Mouse (Mus musculus): ENCODE data around the gene Hist1h3e. TPM values are rescaled to one million over a fixed set of nuclear protein-coding genes. Genes with fewer than 3 reads are reported as not detected.
"Not testable (repeated sequence)": the region's sequence is repeated elsewhere in the genome, so short reads cannot be mapped to it uniquely, and the experiment has no call there.

Hist1h3e gene
- polyA plus RNA-seq, 1 experiment from 2014 or later: 9.7 TPM

DNA sequence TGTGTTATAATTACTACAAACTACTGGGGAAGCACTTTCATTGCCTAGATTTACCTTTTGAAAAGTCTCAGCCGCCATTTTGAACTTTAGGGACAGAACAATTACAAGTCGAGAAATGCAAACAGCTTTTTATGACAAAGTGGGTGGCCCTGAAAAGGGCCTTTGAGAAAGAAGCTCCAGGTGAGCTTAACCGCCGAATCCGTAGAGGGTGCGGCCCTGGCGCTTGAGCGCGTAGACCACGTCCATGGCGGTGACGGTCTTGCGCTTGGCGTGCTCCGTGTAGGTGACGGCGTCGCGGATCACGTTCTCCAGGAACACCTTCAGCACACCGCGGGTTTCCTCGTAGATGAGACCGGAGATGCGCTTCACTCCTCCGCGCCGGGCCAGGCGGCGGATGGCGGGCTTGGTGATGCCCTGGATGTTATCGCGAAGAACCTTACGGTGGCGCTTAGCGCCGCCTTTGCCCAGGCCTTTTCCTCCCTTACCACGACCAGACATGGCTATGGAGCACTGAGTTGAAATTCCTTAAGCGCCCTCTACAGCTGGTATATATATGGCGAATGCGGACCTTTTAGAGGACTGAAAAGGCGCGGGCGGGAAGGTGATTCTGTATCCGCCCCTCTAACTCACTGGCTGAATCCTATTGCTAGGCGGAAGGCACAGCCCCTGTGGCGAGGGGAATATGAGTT, 10.9 kb downstream of the Hist1h3e start, which contains the start of gene Hist1h4f:
Gene Hist1h4f, minus strand, starts transcription at position 503 of the 689 bp plus-strand sequence.
- under 1% methylated on average over 42 of the region's 47 CpGs for whole genome bisulfite sequencing
- not testable (repeated sequence) for H3K27me3 ChIP-seq (replicated peaks; ENCODE audit: control insufficient read depth, insufficient read depth, low read length); H3K36me3 ChIP-seq (ENCODE audit: control insufficient read depth, insufficient read depth, low read length); H3K9me3 ChIP-seq (ENCODE audit: control insufficient read depth, low read length)
- H3K4me3 ChIP-seq (ENCODE audit: low read depth, low read length): peak within 1 kb of the TSS; percentile 42
- H3K9ac ChIP-seq (ENCODE audit: low read length): peak within 1 kb of the TSS; percentile 71
- peaks cover 12% of the 10 kb centered on the region for H3K4me1 ChIP-seq (replicated peaks; ENCODE audit: control insufficient read depth, insufficient read depth, low read length)
- DNase-seq (ENCODE audit: low spot score): peak; percentile 99
- ATAC-seq (replicated peaks; ENCODE audit: low FRiP score, low TSS enrichment, low read depth): peak; percentile 83
- H3K27ac ChIP-seq (ENCODE audit: low read depth): peak within 1 kb of the TSS; percentile 94
- H3K4me2 ChIP-seq (ENCODE audit: low read length): peak within 1 kb of the TSS; percentile 72

DNA sequence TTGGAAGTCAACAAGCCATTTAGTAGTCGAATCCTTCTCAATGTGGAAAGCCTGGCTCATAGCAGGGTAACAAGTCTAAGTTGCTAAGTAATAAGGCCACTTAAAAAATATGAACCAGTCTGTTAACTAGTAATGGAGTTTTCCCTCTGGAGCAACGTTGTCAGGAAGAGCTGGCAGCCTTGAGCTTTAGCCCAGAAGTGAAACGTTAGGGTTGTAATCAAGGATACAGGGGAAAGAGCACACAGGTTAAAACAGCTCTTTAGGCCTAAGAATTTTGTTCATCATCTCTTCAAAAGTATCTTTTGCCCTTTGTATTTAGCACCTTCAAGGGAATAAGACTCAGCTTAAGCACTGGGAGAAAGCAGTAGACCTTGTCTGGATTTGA, 11.4 kb downstream of the Hist1h3e start:
- no peak for ATAC-seq (replicated peaks; ENCODE audit: low FRiP score, low TSS enrichment, low read depth)
- peak overlapping the region; percentile 94 for H3K27ac ChIP-seq (ENCODE audit: low read depth)
- H3K9me3 ChIP-seq (ENCODE audit: control insufficient read depth, low read length): no peaks in the 10 kb centered on the region
- no peaks in the 10 kb centered on the region for H3K36me3 ChIP-seq (ENCODE audit: control insufficient read depth, insufficient read depth, low read length)
- H3K4me3 ChIP-seq (ENCODE audit: low read depth, low read length): peak overlapping the region; percentile 42
- 6% methylated on average over 3 of the region's 3 CpGs for WGBS
- no peak for DNase-seq (ENCODE audit: low spot score)
- H3K4me1 ChIP-seq (replicated peaks; ENCODE audit: control insufficient read depth, insufficient read depth, low read length): peaks cover 12% of the 10 kb centered on the region
- no peaks in the 10 kb centered on the region for H3K27me3 ChIP-seq (replicated peaks; ENCODE audit: control insufficient read depth, insufficient read depth, low read length)
- H3K9ac ChIP-seq (ENCODE audit: low read length): peak overlapping the region; percentile 71
- peak overlapping the region; percentile 72 for H3K4me2 ChIP-seq (ENCODE audit: low read length)

DNA sequence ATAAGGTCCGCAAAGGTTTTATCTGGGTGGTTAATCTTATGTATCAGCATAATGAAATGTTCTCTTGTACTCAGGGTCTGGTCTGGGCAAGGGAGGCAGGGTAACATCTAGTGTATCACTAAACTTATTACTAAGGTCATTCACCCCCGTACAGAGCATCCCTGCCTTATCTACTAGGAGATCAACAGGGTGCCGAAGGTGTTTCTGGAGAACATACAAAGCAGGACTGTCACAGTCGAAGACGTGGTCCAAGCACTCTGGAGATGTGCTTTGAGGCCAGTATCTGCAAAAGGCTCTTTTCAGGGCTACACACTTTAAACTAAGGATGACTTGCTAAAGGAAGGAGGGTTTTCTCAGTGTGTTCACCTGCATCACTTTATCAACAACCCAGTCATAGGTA, 15.5 kb downstream of the Hist1h3e start:
- peaks cover 3% of the 10 kb centered on the region; the same call in 1 of the 2 replicates for H3K4me1 ChIP-seq (replicated peaks; ENCODE audit: control insufficient read depth, insufficient read depth, low read length)
- H3K9ac ChIP-seq (ENCODE audit: low read length): no peak overlapping the region
- H3K27me3 ChIP-seq (replicated peaks; ENCODE audit: control insufficient read depth, insufficient read depth, low read length): no peaks in the 10 kb centered on the region
- H3K27ac ChIP-seq (ENCODE audit: low read depth): no peak overlapping the region
- no peak overlapping the region for H3K4me2 ChIP-seq (ENCODE audit: low read length)
- H3K9me3 ChIP-seq (ENCODE audit: control insufficient read depth, low read length): no peaks in the 10 kb centered on the region
- WGBS: 66% methylated on average over 5 of the region's 5 CpGs
- ATAC-seq (replicated peaks; ENCODE audit: low FRiP score, low TSS enrichment, low read depth) (no peak), DNase-seq (ENCODE audit: low spot score) (no peak)
- H3K36me3 ChIP-seq (ENCODE audit: control insufficient read depth, insufficient read depth, low read length): no peaks in the 10 kb centered on the region
- H3K4me3 ChIP-seq (ENCODE audit: low read depth, low read length): no peak overlapping the region

DNA sequence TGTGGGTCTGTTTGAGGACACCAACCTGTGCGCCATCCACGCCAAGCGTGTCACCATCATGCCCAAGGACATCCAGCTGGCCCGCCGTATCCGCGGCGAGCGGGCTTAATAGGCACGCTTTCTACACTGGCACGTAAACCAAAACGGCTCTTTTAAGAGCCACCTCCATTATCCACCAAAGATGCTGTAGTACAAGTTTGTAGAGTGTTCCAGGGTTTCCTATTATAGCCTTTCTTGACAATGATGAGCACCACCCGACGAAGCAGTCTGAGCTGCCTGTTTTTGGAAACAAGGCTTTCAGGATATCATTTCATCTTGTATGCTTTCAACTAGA, 17.4 kb downstream of the Hist1h3e start:
- Histone ChIP-seq H3K4me3 (ENCODE audit: low read depth, low read length) (peak overlapping the region; percentile 53), H3K4me2 (ENCODE audit: low read length) (peak overlapping the region; percentile 37), H3K27ac (ENCODE audit: low read depth) (peak overlapping the region; percentile 98), H3K9ac (ENCODE audit: low read length) (peak overlapping the region; percentile 77)
- not testable (repeated sequence) for H3K9me3 ChIP-seq (ENCODE audit: control insufficient read depth, low read length); H3K27me3 ChIP-seq (replicated peaks; ENCODE audit: control insufficient read depth, insufficient read depth, low read length); H3K4me1 ChIP-seq (replicated peaks; ENCODE audit: control insufficient read depth, insufficient read depth, low read length); ATAC-seq (replicated peaks; ENCODE audit: low FRiP score, low TSS enrichment, low read depth); H3K36me3 ChIP-seq (ENCODE audit: control insufficient read depth, insufficient read depth, low read length)
- peak; percentile 58 for DNase-seq (ENCODE audit: low spot score)
- WGBS: 1% methylated on average over 13 of the region's 14 CpGs

DNA sequence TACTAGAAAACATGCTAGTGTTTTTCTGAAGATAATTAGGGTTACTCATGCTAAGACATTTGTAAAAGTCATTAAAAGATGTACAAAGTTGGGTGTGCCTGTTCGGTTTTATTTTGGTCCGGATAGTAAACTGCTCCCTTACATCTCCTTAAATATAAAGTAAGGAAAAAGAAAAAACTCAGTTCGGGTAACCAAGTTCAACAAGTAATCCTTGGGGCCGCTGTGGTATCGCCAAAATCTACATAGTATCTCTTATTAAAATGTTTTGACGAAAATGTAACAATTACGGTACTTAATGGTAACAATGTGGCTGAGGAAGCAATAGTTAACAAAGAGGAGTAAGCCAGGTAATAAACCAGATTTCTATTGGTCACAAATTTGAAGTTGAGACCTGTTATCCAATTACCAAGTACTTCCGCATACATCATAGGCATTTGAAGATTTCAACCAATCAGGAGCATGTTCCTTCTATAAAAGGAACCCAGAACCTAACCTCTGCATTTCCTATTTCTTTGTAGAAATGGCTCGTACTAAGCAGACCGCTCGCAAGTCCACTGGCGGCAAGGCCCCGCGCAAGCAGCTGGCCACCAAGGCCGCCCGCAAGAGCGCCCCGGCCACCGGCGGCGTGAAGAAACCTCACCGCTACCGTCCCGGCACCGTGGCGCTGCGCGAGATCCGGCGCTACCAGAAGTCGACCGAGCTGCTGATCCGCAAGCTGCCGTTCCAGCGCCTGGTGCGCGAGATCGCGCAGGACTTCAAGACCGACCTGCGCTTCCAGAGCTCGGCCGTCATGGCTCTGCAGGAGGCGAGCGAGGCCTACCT, 18.0 kb downstream of the Hist1h3e start, which contains the start of gene Hist1h3f:
Gene Hist1h3f, plus strand, starts transcription at position 88 of the 822 bp plus-strand sequence.
- peak within 1 kb of the TSS; percentile 98 for H3K27ac ChIP-seq (ENCODE audit: low read depth)
- H3K36me3 ChIP-seq (ENCODE audit: control insufficient read depth, insufficient read depth, low read length): no peaks in the 10 kb centered on the region
- peak; percentile 71 for DNase-seq (ENCODE audit: low spot score)
- no peaks in the 10 kb centered on the region for H3K4me1 ChIP-seq (replicated peaks; ENCODE audit: control insufficient read depth, insufficient read depth, low read length)
- peak within 1 kb of the TSS; percentile 77 for H3K9ac ChIP-seq (ENCODE audit: low read length)
- H3K4me2 ChIP-seq (ENCODE audit: low read length): peak within 1 kb of the TSS; percentile 94
- peak within 1 kb of the TSS; percentile 53 for H3K4me3 ChIP-seq (ENCODE audit: low read depth, low read length)
- peak; percentile 91 for ATAC-seq (replicated peaks; ENCODE audit: low FRiP score, low TSS enrichment, low read depth)
- H3K9me3 ChIP-seq (ENCODE audit: control insufficient read depth, low read length): no peaks in the 10 kb centered on the region
- WGBS: under 1% methylated on average over 23 of the region's 45 CpGs
- H3K27me3 ChIP-seq (replicated peaks; ENCODE audit: control insufficient read depth, insufficient read depth, low read length): no peaks in the 10 kb centered on the region

DNA sequence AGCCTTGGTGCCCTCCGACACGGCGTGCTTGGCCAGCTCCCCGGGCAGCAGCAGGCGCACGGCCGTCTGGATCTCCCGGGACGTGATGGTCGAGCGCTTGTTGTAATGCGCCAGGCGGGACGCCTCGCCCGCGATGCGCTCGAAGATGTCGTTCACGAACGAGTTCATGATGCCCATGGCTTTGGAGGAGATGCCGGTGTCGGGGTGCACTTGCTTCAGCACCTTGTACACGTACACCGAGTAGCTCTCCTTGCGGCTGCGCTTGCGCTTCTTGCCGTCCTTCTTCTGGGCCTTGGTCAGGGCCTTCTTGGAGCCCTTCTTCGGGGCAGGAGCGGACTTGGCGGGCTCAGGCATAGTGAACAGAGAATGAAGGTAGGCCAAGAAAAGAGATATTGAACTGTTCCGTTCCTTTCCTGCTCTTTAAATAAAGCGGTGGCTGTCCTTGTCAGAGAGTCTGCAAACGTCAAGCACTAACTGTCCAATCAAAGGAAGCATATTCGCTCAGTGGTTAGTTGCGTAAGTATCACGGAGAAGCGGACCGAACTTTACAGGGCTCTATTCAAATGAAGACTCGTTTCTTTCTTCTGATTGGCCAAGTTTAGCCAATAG, 19.1 kb downstream of the Hist1h3e start, which contains the start of gene Hist1h2bh:
Gene Hist1h2bh, minus strand, starts transcription at position 394 of the 609 bp plus-strand sequence.
- H3K4me1 ChIP-seq (replicated peaks; ENCODE audit: control insufficient read depth, insufficient read depth, low read length); H3K36me3 ChIP-seq (ENCODE audit: control insufficient read depth, insufficient read depth, low read length); H3K9me3 ChIP-seq (ENCODE audit: control insufficient read depth, low read length); H3K27me3 ChIP-seq (replicated peaks; ENCODE audit: control insufficient read depth, insufficient read depth, low read length): not testable (repeated sequence)
- ATAC-seq (replicated peaks; ENCODE audit: low FRiP score, low TSS enrichment, low read depth) (peak; percentile 92), DNase-seq (ENCODE audit: low spot score) (peak; percentile 86)
- Histone ChIP-seq H3K4me3 (ENCODE audit: low read depth, low read length) (peak within 1 kb of the TSS; percentile 53), H3K4me2 (ENCODE audit: low read length) (peak within 1 kb of the TSS; percentile 94), H3K9ac (ENCODE audit: low read length) (peak within 1 kb of the TSS; percentile 77), H3K27ac (ENCODE audit: low read depth) (peak within 1 kb of the TSS; percentile 98)
- 0% methylated on average over 32 of the region's 42 CpGs for WGBS

DNA sequence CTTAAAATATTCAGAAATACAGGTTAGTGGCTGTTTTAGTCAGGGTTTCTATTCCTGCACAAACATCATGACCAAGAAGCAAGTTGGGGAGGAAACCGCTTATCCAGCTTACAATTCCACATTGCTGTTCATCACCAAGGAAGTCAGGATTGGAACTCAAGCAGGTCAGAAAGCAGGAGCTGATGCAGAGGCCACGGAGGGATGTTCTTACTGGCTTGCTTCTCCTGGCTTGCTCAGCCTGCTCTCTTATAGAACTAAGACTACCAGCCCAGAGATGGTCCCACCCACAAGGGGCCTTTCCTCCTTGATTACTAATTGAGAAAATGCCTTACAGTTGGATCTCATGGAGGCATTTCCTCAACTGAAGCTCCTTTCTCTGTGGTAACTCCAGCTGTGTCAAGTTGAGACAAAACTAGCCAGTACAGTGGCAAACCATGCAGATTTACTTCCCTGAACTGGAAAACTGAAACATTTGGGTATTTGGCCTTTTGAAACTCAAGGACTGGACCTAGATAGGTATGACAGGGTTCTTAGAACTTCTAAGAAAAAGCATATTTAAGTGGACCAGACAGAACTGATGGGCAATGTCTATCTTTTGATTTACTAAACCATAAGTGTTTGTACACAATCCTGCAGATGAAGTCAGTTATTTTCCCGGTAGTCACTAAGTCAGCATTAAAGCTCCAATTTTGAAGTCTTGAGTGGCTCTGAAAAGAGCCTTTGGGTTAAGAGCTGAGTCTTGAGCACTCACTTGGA, 19.8 kb downstream of the Hist1h3e start:
- H3K4me1 ChIP-seq (replicated peaks; ENCODE audit: control insufficient read depth, insufficient read depth, low read length); H3K9me3 ChIP-seq (ENCODE audit: control insufficient read depth, low read length); H3K36me3 ChIP-seq (ENCODE audit: control insufficient read depth, insufficient read depth, low read length); H3K27me3 ChIP-seq (replicated peaks; ENCODE audit: control insufficient read depth, insufficient read depth, low read length); ATAC-seq (replicated peaks; ENCODE audit: low FRiP score, low TSS enrichment, low read depth): not testable (repeated sequence)
- WGBS: 9% methylated on average over 3 of the region's 3 CpGs
- H3K4me3 ChIP-seq (ENCODE audit: low read depth, low read length): peak overlapping the region; percentile 53
- H3K4me2 ChIP-seq (ENCODE audit: low read length): peak overlapping the region; percentile 94
- peak overlapping the region; percentile 53 for H3K9ac ChIP-seq (ENCODE audit: low read length)
- peak; percentile 57 for DNase-seq (ENCODE audit: low spot score)
- H3K27ac ChIP-seq (ENCODE audit: low read depth): peak overlapping the region; percentile 98

DNA sequence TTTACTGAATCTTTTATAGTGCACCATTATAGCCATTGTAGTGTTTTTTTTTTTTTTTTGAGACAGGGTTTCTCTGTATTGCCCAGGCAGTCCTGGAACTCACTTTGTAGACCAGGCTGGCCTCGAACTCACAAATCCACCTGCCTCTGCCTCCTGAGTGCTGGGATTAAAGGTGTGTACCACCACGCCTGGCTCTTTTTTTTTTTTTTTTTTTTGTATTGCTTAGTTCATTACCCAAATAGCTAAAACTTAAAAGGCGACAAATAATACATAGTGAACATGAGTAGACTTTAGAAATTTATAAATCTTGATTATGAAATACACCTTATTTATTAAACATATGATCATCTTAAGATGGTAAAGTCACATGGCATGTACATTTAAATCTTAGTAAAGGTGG, 20.7 kb downstream of the Hist1h3e start:
- no peak for DNase-seq (ENCODE audit: low spot score)
- Histone ChIP-seq H3K9ac (ENCODE audit: low read length) (no peak overlapping the region), H3K36me3 (ENCODE audit: control insufficient read depth, insufficient read depth, low read length) (no peaks in the 10 kb centered on the region), H3K4me1 (replicated peaks; ENCODE audit: control insufficient read depth, insufficient read depth, low read length) (peaks cover 3% of the 10 kb centered on the region; the same call in 1 of the 2 replicates), H3K4me2 (ENCODE audit: low read length) (peak overlapping the region; percentile 94), H3K27me3 (replicated peaks; ENCODE audit: control insufficient read depth, insufficient read depth, low read length) (no peaks in the 10 kb centered on the region), H3K9me3 (ENCODE audit: control insufficient read depth, low read length) (no peaks in the 10 kb centered on the region), H3K4me3 (ENCODE audit: low read depth, low read length) (no peak overlapping the region), H3K27ac (ENCODE audit: low read depth) (no peak overlapping the region)
- ATAC-seq (replicated peaks; ENCODE audit: low FRiP score, low TSS enrichment, low read depth): no peak
- WGBS: 78% methylated on average over 3 of the region's 3 CpGs
